Mouse (Mus musculus): Measurements from ENCODE around the gene Eif4e3. TPM values are rescaled to one million over a fixed set of nuclear protein-coding genes. Genes with fewer than 3 reads are reported as not detected.
A peak's percentile ranks its signal among the peaks of the same experiment; 100 is the strongest.

The Eif4e3 gene
- 10 to 100 TPM; 14.1 to 14.2 TPM for total RNA-seq (2021)
- long read RNA-seq, experiment 1, partial matches to known transcripts = 1 of 5 reads
- long read RNA-seq, experiment 1, other reads (novel, unspliced or antisense) = 1 of 5 reads
- long read RNA-seq, experiment 2, transcript Eif4e3-201 (7 exons, 2,515 nt) = major isoform, 6 of 17 reads
- long read RNA-seq, experiment 2, partial matches to known transcripts = 1 of 17 reads
- long read RNA-seq, experiment 2, other reads (novel, unspliced or antisense) = 10 of 17 reads

DNA sequence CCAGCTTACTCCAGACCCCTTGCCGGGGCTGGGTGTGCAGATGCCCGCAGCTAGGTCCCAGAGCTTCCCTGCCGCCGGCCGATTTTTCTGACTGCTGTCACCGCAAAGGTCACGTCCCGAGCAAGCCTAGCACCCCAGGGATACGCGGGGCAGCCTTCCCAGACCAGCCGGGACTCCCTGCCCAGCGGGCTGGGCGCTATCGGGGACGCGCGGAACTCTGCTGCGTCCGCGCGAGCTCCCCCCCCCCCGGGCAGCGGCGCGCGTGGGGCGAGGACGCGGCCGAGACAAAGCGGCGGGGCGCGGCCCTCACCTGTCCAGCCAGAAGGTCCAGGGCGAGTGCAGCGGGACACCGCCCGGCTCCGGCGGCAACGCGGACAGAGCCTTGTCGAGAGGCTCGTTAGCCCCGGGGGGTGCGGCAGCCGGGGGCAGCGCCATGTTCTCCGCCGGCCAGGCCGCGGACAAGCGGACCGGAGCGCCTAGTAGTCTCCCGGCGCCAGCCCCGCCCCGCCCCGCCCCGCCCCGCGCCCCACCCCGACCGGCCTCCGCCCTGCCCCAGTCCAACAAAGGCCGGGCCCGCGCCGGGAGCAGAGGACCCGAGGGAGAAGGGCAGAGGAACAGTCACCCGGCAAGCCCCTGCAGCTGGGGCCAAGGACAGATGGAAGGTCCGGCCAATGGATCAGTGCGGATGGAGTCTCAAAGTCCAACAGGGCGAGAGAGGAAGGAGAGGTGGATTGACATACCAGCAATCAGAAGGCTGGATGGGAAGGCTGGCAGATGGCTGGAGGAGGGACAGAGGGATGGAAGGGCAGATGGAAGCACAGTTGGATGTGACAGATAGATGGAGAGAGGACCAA is at the start of gene Eif4e3, which contains the start of gene Gm20696:
Eif4e3 (minus strand) TSS at position 454 of the 854 bp plus-strand sequence.
Gm20696 (minus strand) TSS at position 480 of the 854 bp plus-strand sequence.
- intact Hi-C loops (cut with DNase I) = no loop called here

GRCm38 (mm10) chr6:99715913-99716312 is 49.3 kb upstream of the Eif4e3 start:
- intact Hi-C loops (cut with DNase I) = no loop called here
- DNase-seq (ENCODE audit: low spot score in 2 of 2) = no peak

More for the DNA sequence above, at the start of gene Eif4e3, which contains the start of gene Gm20696:
- no peak for DNase-seq (ENCODE audit: low spot score in 2 of 2)

DNA sequence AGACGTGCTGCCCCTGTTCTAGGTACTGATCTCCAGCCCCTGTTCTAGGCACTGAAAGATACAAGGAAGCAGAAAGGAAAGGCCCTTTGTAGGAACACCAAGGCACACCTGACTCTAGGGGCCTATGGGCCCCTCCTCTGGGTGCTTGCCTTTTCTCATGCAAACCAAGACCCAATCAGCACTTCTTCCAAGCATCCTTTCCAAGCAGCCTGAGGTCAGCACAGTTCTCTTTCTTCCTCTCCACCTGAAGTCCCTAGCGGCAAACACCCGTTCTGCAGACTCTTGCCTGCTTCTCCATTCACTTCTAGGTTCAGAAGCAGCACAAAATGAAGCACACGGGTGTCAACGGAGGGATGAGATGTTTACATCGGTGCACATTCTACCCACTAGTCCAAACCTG is 48.6 kb upstream of the Eif4e3 start:
- intact Hi-C loops (cut with DNase I) = no loop called here
- no peak for DNase-seq (ENCODE audit: low spot score in 2 of 2)

DNA sequence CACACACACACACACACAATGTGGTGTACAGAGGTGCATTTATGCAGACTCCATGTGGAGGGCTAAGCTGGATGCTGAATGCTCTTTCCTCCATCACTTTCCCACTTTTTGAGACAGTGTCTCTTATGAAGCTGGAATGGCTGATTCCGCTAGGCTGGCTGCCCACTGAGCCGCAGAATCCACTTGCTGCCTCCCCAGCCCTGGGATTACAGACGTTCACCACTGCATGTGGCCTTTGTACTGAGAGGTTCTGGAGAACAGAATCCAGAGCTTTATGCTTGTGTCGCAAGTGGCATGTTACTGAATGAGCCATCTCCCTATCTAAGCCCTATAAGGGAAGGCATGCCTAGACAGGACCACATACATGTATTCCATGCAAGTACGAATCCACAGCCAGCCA is 46.7 kb upstream of the Eif4e3 start:
- intact Hi-C loops (cut with DNase I) = no loop called here

DNA sequence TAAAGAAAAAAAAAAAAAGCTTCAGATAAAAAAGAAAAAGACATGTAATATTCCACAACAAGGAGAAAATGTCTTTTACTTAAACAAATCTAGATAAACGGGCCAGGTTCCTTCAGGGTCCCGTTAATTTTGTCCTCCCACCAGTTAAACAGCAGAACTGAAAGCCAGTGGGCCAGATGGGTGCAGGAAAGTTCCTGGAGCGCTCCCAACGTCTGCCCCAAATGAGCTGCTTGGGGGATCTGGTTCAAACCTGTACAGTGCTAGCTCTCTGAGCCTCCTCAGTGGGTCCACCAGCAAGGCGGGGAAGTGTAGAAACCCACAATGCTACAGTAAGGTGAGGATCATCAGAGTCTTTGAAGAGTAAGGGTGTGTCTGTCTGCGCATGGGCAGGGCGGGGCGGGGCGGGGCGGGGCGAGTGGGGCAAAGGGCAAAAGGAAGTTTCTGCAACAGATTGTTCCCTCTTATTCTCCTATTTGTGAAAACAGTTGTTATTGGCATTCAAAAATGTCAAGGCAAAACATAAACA is 45.1 kb upstream of the Eif4e3 start:
- intact Hi-C loops (cut with DNase I) = no loop called here
- DNase-seq (ENCODE audit: low spot score in 2 of 2) = no peak

More for the DNA sequence above, 46.7 kb upstream of the Eif4e3 start:
- DNase-seq (ENCODE audit: low spot score in 2 of 2) = no peak

DNA sequence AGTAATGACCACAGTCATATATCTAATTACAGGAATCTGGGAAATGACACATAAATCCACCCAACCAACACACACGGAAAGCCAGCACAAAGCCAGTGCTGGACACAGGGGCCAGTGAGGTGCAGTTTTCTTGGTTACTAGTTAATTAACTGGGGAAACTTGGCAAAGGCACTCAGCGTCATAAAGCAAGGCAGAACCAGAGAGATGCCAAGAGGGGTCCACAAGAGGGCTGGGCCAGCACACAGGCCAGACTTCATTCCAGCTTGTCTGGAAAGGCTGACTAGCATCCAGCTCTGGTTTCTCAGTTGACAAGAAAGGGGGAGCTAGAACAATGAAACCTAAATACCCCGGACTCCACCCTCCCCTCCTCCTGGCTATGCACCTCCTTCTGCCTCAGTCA is 33.9 kb upstream of the Eif4e3 start:
- intact Hi-C loops (cut with DNase I) = no loop called here
- no peak for DNase-seq (ENCODE audit: low spot score in 2 of 2)

DNA sequence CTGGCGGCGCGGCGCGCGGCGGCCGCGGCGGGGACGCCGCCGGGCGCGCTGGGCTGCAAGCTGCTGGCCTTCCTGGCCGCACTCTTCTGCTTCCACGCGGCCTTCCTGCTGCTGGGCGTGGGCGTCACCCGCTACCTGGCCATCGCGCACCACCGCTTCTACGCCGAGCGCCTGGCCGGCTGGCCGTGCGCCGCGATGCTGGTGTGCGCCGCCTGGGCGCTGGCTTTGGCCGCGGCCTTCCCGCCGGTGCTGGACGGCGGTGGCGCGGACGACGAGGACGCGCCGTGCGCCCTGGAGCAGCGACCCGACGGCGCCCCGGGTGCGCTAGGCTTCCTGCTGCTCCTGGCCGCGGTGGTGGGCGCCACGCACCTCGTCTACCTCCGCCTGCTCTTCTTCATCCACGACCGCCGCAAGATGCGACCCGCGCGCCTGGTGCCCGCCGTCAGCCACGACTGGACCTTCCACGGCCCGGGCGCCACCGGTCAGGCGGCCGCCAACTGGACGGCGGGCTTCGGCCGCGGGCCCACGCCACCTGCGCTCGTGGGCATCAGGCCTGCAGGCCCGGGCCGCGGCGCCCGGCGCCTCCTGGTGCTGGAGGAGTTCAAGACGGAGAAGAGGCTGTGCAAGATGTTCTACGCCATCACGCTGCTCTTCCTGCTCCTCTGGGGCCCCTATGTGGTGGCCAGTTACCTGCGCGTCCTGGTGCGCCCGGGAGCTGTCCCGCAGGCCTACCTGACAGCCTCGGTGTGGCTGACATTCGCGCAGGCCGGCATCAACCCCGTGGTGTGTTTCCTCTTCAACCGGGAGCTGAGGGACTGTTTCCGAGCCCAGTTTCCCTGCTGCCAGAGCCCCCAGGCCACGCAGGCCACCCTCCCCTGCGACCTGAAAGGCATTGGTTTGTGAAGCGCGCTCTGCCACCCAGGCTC is 26.6 kb upstream of the Eif4e3 start:
- intact Hi-C loops (cut with DNase I) = no loop called here

GRCm38 (mm10) chr6:99692206-99692915 is 25.8 kb upstream of the Eif4e3 start, which contains the start of gene Gpr27:
Gpr27 (plus strand) TSS chr6:99692679.
- intact Hi-C loops (cut with DNase I) = no loop called here
- DNase-seq (ENCODE audit: low spot score in 2 of 2) = peak; percentile 49 to 53

More for the DNA sequence above, 26.6 kb upstream of the Eif4e3 start:
- DNase-seq (ENCODE audit: low spot score in 2 of 2) = peak; percentile 11 to 23

GRCm38 (mm10) chr6:99691666-99692205 is 25.2 kb upstream of the Eif4e3 start:
- no peak for DNase-seq (ENCODE audit: low spot score in 2 of 2)
- intact Hi-C loops (cut with DNase I) = no loop called here

- intact Hi-C loops (cut with DNase I) = no loop called here
- no peak for DNase-seq (ENCODE audit: low spot score in 2 of 2)
Measured at GRCm38 (mm10) chr6:99688513-99688912, 21.9 kb upstream of the Eif4e3 start.

- intact Hi-C loops (cut with DNase I) = no loop called here
- DNase-seq (ENCODE audit: low spot score in 2 of 2) = no peak
Measured at GRCm38 (mm10) chr6:99684899-99685298, 18.3 kb upstream of the Eif4e3 start.

- intact Hi-C loops (cut with DNase I) = no loop called here
- no peak for DNase-seq (ENCODE audit: low spot score in 2 of 2)
Measured at GRCm38 (mm10) chr6:99683974-99684373, 17.4 kb upstream of the Eif4e3 start.

GRCm38 (mm10) chr6:99678108-99678507 is 11.5 kb upstream of the Eif4e3 start:
- DNase-seq (ENCODE audit: low spot score in 2 of 2) = no peak
- intact Hi-C loops (cut with DNase I) = no loop called here

DNA sequence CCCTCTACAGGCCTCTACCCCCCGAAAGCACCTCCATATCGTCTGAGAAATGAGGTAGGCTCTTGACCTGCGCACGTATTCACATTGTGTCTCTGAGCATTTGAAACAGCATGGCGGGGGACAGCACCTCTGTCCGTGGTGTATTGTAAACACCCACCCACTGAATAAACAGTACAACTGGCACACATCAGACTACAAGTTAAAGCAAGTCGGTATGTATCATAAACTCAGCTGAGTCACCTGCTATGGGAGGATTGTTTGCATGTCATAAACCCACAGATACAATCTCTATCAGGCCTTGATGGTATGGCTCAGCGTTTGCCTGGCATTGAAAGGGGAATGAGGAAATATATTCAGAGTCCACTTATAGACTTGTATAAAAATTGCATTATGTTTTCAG is 10.8 kb upstream of the Eif4e3 start:
- no peak for DNase-seq (ENCODE audit: low spot score in 2 of 2)
- intact Hi-C loops (cut with DNase I) = no loop called here

DNA sequence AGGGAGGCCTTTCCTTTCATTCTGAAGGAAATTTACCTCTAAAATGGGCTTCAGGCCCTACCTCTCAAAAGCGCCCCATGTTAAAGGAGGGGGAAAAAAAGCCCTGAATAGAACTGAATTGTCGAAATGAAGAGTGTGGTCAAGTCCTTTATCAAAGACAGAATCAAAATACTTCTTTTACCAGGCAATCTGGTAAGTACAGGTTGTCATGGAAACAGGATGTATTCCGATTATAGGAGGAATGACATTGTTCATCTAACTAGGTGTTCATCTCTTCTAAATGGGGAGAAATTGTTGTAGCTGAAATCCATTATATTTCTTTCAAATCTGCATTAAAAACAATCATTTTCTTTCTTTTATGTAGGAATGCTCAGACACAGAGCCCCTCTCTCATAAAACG is 7.9 kb upstream of the Eif4e3 start:
- intact Hi-C loops (cut with DNase I) = no loop called here
- DNase-seq (ENCODE audit: low spot score in 2 of 2) = no peak

GRCm38 (mm10) chr6:99671768-99672167 is 5.2 kb upstream of the Eif4e3 start:
- DNase-seq (ENCODE audit: low spot score in 2 of 2) = no peak
- intact Hi-C loops (cut with DNase I) = no loop called here

GRCm38 (mm10) chr6:99670481-99671119 is 4.0 kb upstream of the Eif4e3 start:
- DNase-seq (ENCODE audit: low spot score in 2 of 2) = peak; percentile 75 to 83
- intact Hi-C loops (cut with DNase I) = no loop called here
